Mouse (Mus musculus): Measurements from ENCODE around the gene Wnt7b. TPM values are rescaled to one million over a fixed set of nuclear protein-coding genes. Genes with fewer than 3 reads are reported as not detected.

The Wnt7b gene
- polyA plus RNA-seq, 1 experiment from 2014 or later: 1.3 TPM

DNA sequence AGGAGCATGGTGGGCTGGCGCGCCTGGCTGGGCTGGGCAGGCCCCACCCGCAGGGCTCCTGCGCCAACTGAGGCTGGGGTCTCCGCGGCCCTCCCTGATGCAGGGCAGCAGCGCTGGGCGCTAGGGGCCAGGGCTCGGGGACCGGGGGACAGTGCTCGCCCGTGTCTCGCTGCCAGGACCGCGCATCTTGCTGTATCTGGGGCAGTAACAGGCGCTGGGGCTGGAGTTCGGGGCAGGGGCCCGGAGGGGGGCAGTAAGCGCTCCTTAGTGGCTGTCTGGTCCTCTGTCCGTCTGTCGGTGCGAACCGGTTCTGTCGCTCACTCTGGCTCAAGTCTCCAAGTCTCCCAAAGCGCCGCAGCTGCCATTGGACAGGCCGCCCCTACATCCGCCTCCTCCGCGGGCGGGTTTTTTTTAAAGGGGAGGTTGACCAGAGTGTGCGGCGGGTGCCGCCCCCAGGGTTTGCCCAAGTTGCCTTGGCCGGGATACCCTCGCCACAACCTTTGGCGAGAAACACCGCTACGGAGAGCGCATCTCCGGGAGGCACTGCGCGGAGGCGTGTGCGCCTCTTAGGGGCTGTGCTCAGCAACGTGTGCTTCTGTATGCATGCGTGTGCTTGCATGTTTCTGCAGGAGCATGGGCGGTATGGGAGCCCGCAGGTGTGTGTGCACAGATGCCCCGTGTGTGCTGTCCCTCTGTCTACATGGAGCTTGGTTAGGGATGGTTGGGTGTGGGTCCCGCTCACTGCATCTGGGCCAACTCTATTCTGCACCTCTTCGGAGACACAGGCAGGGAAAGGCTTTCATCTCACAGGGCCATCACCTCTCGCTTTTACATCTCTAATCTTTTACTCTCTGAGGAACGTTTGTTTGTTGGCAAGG is 4.5 kb downstream of the Wnt7b start:
- peak overlapping the region; percentile 43 for H3K4me2 ChIP-seq
- peak overlapping the region; percentile 20 for H3K4me3 ChIP-seq
- H3K27me3 ChIP-seq: peaks cover 100% of the 10 kb centered on the region
- H3K27ac ChIP-seq: no peak overlapping the region
- peaks cover 43% of the 10 kb centered on the region for H3K4me1 ChIP-seq (replicated peaks)
- H3K36me3 ChIP-seq: no peaks in the 10 kb centered on the region
- H3K9ac ChIP-seq: no peak overlapping the region
- WGBS: 2% methylated on average over 54 of the region's 54 CpGs
- no peaks in the 10 kb centered on the region for H3K9me3 ChIP-seq (replicated peaks)
- no peak for ATAC-seq (replicated peaks; ENCODE audit: insufficient number of reproducible peaks, insufficient read depth, low FRiP score, low read depth)

DNA sequence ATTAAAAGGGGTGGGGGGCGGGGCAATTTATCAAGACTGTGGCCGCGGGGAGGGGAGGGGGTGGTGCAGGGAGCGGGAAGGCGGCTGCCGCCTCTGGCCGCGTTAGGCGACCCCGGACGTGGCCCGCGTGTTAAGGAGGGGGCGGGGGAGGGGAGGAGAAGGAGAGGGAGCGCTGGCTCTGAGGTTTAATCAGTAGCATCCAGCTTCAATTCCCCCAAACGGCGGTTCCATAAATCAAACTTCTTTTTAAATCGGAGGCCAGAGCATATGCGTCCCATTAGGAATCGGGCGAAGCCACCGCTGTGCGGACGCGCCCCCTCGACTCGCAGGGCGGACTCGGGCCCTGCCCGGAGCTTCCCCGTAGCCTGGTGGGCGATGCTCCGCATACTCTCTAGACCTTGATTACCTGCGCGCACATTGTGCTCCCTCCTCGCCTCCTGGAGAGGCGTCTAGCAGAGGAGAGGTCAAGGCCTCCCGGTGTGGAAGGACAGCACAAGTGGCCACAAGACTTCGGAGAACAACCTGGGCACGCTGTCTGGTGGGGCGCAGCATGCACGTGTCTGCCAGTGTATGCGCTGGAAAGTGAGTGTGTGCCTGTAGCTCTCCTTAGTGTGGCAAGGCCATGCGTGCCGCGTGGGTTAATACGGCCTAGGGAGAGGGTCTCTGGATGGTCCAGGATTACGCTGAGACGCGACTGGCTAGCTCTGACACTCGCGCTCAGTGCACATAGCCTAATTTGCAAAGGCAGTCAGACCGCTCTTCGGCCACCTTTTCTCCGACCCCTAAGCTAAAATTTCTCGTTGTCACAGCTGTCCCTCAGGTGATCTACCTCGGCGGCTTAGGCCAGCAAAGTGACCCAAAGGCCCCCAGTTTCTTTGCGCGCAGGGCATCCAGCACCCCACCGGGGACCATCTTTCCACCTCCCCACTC is 5.5 kb downstream of the Wnt7b start:
- Histone ChIP-seq H3K4me3 (peak overlapping the region; percentile 20), H3K4me2 (peak overlapping the region; percentile 45), H3K9ac (no peak overlapping the region), H3K27me3 (peaks cover 100% of the 10 kb centered on the region), H3K36me3 (no peaks in the 10 kb centered on the region), H3K9me3 (replicated peaks) (no peaks in the 10 kb centered on the region), H3K4me1 (replicated peaks) (peaks cover 36% of the 10 kb centered on the region), H3K27ac (no peak overlapping the region)
- ATAC-seq (replicated peaks; ENCODE audit: insufficient number of reproducible peaks, insufficient read depth, low FRiP score, low read depth): no peak
- 2% methylated on average over 61 of the region's 61 CpGs for WGBS

DNA sequence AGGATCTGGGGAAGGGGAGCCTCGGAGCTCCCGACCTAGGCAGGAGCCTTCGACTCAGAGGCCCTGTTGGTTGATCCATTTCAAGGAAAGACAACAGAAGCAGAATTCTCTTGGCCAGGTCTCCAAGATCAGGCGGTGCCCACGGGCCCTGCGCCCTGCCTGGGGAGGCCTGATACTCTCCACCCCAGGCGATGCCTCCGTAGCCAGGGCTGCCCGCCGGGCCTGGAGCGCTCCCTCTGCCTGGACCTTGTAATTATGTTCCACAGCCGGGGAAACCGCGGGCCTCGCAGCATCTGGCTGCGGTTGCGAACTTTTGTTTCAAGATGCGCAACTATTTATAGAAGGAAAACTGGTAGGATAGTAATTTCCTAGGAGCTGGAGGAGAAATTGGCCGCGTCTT is 6.2 kb downstream of the Wnt7b start:
- peak overlapping the region; percentile 45 for H3K4me2 ChIP-seq
- peaks cover 29% of the 10 kb centered on the region for H3K4me1 ChIP-seq (replicated peaks)
- peak overlapping the region; percentile 20 for H3K4me3 ChIP-seq
- no peaks in the 10 kb centered on the region for H3K9me3 ChIP-seq (replicated peaks)
- no peak overlapping the region for H3K9ac ChIP-seq
- H3K27ac ChIP-seq: no peak overlapping the region
- ATAC-seq (replicated peaks; ENCODE audit: insufficient number of reproducible peaks, insufficient read depth, low FRiP score, low read depth): no peak
- H3K36me3 ChIP-seq: no peaks in the 10 kb centered on the region
- H3K27me3 ChIP-seq: peaks cover 99% of the 10 kb centered on the region
- 3% methylated on average over 20 of the region's 20 CpGs for WGBS

DNA sequence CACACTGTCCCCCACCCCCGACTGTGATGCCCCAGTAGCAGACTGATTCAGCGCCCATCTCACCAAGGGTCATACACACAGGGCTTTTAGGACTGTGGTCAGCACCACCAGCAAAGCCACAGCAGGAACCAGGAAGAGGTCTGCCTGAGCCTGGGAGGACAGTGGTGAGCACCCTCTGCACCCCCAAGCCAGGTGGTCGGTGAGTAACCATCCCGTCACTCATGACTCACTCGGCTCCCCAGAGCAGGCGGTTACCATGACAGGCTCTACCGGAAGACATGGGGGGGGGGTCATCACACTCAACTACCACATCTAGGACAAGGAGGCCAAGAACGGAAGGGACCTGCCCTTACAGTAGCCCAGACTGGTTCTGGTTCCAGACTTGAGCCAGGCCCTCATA is 7.7 kb downstream of the Wnt7b start:
- no peak overlapping the region for H3K4me2 ChIP-seq
- no peak overlapping the region for H3K27ac ChIP-seq
- no peak for ATAC-seq (replicated peaks; ENCODE audit: insufficient number of reproducible peaks, insufficient read depth, low FRiP score, low read depth)
- H3K4me3 ChIP-seq: no peak overlapping the region
- H3K27me3 ChIP-seq: peaks cover 83% of the 10 kb centered on the region
- H3K9ac ChIP-seq: no peak overlapping the region
- H3K4me1 ChIP-seq (replicated peaks): peaks cover 19% of the 10 kb centered on the region
- no peaks in the 10 kb centered on the region for H3K36me3 ChIP-seq
- H3K9me3 ChIP-seq (replicated peaks): no peaks in the 10 kb centered on the region
- 74% methylated on average over 8 of the region's 8 CpGs for WGBS

DNA sequence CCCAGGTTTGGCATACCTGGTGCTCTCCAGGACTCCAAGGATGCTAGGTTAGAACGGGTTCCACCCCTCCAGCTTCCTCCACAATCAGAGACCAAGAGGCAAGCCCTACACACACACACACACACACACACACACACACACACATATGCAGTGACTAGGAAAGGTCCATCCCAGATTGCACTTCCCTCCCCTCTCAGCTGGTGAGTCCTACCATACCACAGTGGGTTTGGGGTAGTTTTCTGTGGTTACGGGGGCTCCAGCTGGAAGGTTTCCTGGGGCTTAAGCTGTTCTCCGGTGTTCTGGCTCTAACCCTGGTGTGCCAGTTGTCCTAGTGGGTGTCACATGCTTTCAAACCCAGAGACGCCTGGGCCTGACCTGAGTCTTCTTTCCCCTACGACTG is 8.2 kb downstream of the Wnt7b start:
- peaks cover 78% of the 10 kb centered on the region for H3K27me3 ChIP-seq
- no peaks in the 10 kb centered on the region for H3K9me3 ChIP-seq (replicated peaks)
- no peaks in the 10 kb centered on the region for H3K36me3 ChIP-seq
- H3K9ac ChIP-seq: no peak overlapping the region
- 62% methylated on average over 5 of the region's 5 CpGs for WGBS
- H3K4me1 ChIP-seq (replicated peaks): peaks cover 21% of the 10 kb centered on the region
- no peak overlapping the region for H3K4me3 ChIP-seq
- H3K27ac ChIP-seq: no peak overlapping the region
- ATAC-seq (replicated peaks; ENCODE audit: insufficient number of reproducible peaks, insufficient read depth, low FRiP score, low read depth): no peak
- no peak overlapping the region for H3K4me2 ChIP-seq

DNA sequence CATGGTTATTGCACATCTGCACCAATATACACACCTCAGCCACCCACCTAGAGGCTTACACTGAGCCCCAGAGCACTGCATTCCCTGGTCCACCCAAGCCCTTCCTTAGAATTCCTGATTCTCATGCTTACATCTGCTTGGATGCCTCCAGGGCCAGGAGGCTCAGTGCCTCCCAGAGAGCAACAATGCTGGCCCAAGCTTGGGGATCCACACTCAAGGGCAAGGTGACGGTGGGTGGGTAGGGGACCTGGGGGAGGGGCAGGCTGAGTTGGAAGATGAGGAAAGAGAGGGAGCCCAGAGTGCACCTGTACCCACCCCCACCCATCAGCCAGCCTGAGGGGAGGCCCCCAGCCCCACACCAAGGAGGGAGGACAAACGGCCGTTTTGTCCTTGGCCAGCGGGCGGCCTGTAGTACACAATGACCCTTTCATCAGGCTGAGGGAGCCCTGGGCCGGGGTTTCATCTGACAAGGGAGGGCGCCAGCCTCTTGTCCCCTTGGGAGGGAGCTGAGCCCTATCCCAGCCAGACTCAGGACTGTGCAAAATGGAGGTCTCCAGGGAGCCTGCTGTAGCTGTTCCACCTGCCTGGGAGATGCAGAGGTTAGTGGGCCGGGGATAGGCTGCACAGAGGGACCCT is 9.5 kb downstream of the Wnt7b start:
- no peak overlapping the region for H3K27ac ChIP-seq
- no peaks in the 10 kb centered on the region for H3K9me3 ChIP-seq (replicated peaks)
- no peak for ATAC-seq (replicated peaks; ENCODE audit: insufficient number of reproducible peaks, insufficient read depth, low FRiP score, low read depth)
- H3K36me3 ChIP-seq: no peaks in the 10 kb centered on the region
- H3K4me1 ChIP-seq (replicated peaks): peaks cover 18% of the 10 kb centered on the region
- WGBS: 59% methylated on average over 8 of the region's 8 CpGs
- H3K4me2 ChIP-seq: no peak overlapping the region
- no peak overlapping the region for H3K4me3 ChIP-seq
- peaks cover 65% of the 10 kb centered on the region for H3K27me3 ChIP-seq
- H3K9ac ChIP-seq: no peak overlapping the region

DNA sequence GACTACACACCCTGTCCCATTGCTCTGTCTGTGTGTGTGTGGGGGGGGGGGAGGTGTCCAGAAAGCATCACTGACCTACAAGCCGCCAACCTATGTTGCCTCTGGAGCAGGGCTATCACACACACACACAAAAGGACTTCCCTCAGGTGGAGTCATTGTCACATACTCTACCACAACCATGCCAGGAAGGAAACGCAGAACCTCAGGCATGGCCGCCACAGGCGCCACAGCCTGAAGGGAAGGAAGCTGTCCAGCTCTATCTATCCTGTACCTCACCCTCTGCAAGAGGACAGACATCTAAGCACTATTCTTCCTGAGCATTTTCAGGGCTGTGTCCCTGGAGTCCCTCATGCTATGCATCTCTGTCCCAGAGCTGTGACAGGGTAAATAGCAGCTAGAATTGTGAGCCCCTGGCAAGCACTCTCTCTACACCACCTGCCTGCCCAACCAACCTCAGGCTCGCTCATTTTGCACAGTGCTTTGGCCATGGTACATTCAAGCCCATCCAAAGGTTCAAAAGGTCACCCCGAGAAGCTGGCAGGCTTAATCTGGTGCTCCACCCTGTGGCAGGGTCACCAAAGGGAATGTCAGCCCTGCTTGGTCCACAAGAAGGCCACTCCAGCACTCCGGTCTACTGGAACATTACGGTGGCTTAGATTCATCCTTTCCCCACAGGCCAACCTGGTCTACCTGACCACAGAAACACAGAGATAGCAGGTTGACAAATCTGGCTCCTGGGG is 12.1 kb downstream of the Wnt7b start:
- WGBS: 84% methylated on average over 8 of the region's 8 CpGs
- H3K27ac ChIP-seq: no peak overlapping the region
- H3K4me2 ChIP-seq: no peak overlapping the region
- ATAC-seq (replicated peaks; ENCODE audit: insufficient number of reproducible peaks, insufficient read depth, low FRiP score, low read depth): no peak
- no peak overlapping the region for H3K4me3 ChIP-seq
- H3K9me3 ChIP-seq (replicated peaks): no peaks in the 10 kb centered on the region
- H3K4me1 ChIP-seq (replicated peaks): 0 out of 2 replicates have a peak, but pooled peaks cover 3% of the 10 kb centered on the region
- H3K36me3 ChIP-seq: no peaks in the 10 kb centered on the region
- H3K27me3 ChIP-seq: peaks cover 49% of the 10 kb centered on the region
- H3K9ac ChIP-seq: no peak overlapping the region

DNA sequence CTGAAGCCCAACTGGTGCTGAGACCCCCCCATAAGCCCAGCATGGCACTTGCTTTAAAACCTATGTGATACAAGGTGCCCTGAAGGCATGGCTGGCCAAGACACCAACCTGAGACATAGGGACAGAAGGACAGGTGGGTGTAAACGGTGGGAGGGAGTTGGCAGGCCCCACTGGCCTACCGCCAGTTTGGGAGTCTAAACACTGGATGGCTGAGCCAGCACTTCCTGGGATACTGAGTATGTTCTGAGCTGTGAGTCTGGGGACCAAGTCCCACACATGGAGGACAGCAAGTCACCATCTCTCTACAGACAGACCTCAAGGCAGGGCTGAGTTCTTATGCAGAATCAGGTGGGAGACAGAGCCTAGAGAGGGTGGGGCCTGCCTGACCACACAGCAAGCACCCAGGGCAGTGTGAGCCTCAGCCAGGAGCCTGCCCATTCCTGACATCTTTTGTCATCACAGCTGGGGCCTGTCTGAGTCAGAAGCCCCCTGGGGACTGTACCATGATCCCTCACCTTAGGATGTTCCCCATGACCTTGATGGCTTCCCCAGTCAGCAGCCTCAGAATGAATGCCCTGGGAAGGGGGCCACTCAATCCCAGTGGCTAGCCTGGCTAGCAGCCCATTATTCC is 13.0 kb downstream of the Wnt7b start:
- Histone ChIP-seq H3K4me2 (no peak overlapping the region), H3K36me3 (no peaks in the 10 kb centered on the region), H3K9me3 (replicated peaks) (no peaks in the 10 kb centered on the region), H3K4me3 (no peak overlapping the region), H3K9ac (no peak overlapping the region), H3K27me3 (peaks cover 45% of the 10 kb centered on the region), H3K27ac (no peak overlapping the region), H3K4me1 (replicated peaks) (0 out of 2 replicates have a peak, but pooled peaks cover 3% of the 10 kb centered on the region)
- WGBS: 58% methylated on average over 2 of the region's 2 CpGs
- ATAC-seq (replicated peaks; ENCODE audit: insufficient number of reproducible peaks, insufficient read depth, low FRiP score, low read depth): no peak

DNA sequence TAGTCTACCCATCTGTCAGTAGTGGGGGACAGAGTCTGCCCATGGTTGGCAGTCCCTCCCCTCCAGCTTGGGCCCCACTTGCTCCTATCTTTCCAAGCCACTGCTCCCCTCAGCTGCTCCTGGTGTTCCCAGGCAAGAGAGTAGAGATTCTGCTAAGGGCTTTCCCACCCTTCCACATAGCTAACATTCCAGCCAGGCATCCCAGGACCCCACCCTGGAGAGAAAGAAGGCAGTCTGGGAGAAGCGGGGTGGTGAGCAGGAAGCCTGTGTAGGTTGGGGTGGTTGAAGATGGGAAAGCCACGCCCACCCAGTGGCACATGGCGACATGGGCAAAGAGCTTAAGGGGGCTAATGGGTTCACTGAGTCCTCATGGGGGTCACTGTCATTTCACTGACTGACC is 13.9 kb downstream of the Wnt7b start:
- no peak for ATAC-seq (replicated peaks; ENCODE audit: insufficient number of reproducible peaks, insufficient read depth, low FRiP score, low read depth)
- no peak overlapping the region for H3K27ac ChIP-seq

DNA sequence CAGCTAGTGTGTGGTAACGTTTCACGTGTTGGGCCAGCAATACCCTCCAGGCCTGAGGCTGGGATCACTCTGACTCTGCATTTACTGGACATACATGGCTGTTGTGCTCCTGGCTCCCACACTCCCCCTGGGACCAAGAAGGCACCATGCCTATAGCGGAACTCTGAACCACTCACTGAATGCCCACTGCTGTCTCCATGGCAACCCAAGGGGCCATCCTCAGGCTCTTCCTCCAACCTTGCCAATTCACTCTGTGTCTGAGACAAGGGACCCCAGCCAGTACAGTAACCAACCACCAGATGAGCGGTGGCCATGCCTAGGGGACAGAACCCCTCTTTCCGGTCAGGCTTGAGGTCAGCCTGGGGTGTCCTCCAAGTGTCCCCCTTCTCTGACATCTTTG is 17.3 kb downstream of the Wnt7b start:
- Histone ChIP-seq H3K36me3 (no peaks in the 10 kb centered on the region), H3K9me3 (replicated peaks) (no peaks in the 10 kb centered on the region), H3K27me3 (peaks cover 14% of the 10 kb centered on the region), H3K27ac (no peak overlapping the region), H3K9ac (no peak overlapping the region), H3K4me1 (replicated peaks) (0 out of 2 replicates have a peak, but pooled peaks cover 3% of the 10 kb centered on the region), H3K4me2 (no peak overlapping the region), H3K4me3 (no peak overlapping the region)
- WGBS: 88% methylated on average over 5 of the region's 5 CpGs
- no peak for ATAC-seq (replicated peaks; ENCODE audit: insufficient number of reproducible peaks, insufficient read depth, low FRiP score, low read depth)

More for the DNA sequence above, 13.9 kb downstream of the Wnt7b start:
- H3K4me2 ChIP-seq: no peak overlapping the region
- no peaks in the 10 kb centered on the region for H3K9me3 ChIP-seq (replicated peaks)
- H3K4me1 ChIP-seq (replicated peaks): 0 out of 2 replicates have a peak, but pooled peaks cover 3% of the 10 kb centered on the region
- WGBS: 69% methylated on average over 3 of the region's 3 CpGs
- no peaks in the 10 kb centered on the region for H3K36me3 ChIP-seq
- peaks cover 36% of the 10 kb centered on the region for H3K27me3 ChIP-seq
- no peak overlapping the region for H3K4me3 ChIP-seq
- no peak overlapping the region for H3K9ac ChIP-seq

Data from heart, embryonic 15.5 days (tissue).